Mouse (Mus musculus): ENCODE data around the gene Lrrfip2.

GRCm38 (mm10) chr9:111103293-111103692 is 14.1 kb upstream of the Lrrfip2 start:
- TF ChIP-seq CTCF (IDR thresholded peaks at IDR 0.05; ENCODE audit: low read depth) (no peak), EP300 (IDR thresholded peaks at IDR 0.05; ENCODE audit: low read depth) (no peak)
